Mouse (Mus musculus) embryonic facial prominence, embryonic 15.5 days (tissue): Measurements from ENCODE around the gene Exoc3l. TPM values are rescaled to one million over a fixed set of nuclear protein-coding genes. Genes with fewer than 3 reads are reported as not detected.

Experiments used
- ATAC-seq: fragments of 200-750 bp; cut with Nextera tagmentation; 2 replicates; pipeline ENCODE4 v1.8.0; 2017; ENCODE audit warnings: low read depth, moderate TSS enrichment; ENCODE audit not compliant: insufficient number of reproducible peaks, low FRiP score, low TSS enrichment
- H3K27ac ChIP-seq: fragments of 300-500 bp; sonication (generic); replicated peaks from 2 replicates; pipeline ENCODE4 v1.5.1; 2015; ENCODE audit warnings: mild to moderate bottlenecking, inconsistent platforms
- H3K27me3 ChIP-seq: fragments of 300-500 bp; sonication (generic); 2 replicates; pipeline ENCODE4 v1.6.1; 2015; ENCODE audit warnings: inconsistent platforms
- H3K36me3 ChIP-seq: fragments of 300-500 bp; sonication (generic); 2 replicates; pipeline ENCODE4 v1.6.1; 2015; ENCODE audit warnings: mild to moderate bottlenecking, inconsistent platforms
- H3K4me1 ChIP-seq: fragments of 300-500 bp; sonication (generic); 2 replicates; pipeline ENCODE4 v1.6.1; 2015; ENCODE audit warnings: inconsistent platforms
- H3K4me2 ChIP-seq: fragments of 300-500 bp; sonication (generic); replicated peaks from 2 replicates; pipeline ENCODE4 v1.6.1; 2015; ENCODE audit warnings: mild to moderate bottlenecking, inconsistent platforms
- H3K4me3 ChIP-seq: fragments of 300-500 bp; sonication (generic); replicated peaks from 2 replicates; pipeline ENCODE4 v1.5.1; 2015; ENCODE audit warnings: mild to moderate bottlenecking, inconsistent platforms
- H3K9ac ChIP-seq: fragments of 300-500 bp; sonication (generic); 2 replicates; pipeline ENCODE4 v1.6.1; 2015; ENCODE audit warnings: inconsistent platforms
- H3K9me3 ChIP-seq: fragments of 300-500 bp; sonication (generic); replicated peaks from 2 replicates; pipeline ENCODE4 v1.6.1; 2016; ENCODE audit warnings: inconsistent platforms
- WGBS: fragments of 180-500 bp; shearing (Covaris S2); methylation state at CpG from one replicate; pipeline ENCODE4 v1.1.7; 2015; 5-methylcytosine and 5-hydroxymethylcytosine counted together
- polyA plus RNA-seq: library from polyadenylated mRNA; unstranded; fragments of >200 nt; fragmentation: Nextera tagmentation; extraction: Ambion mirVana; gene quantifications from 2 replicates; pipeline ENCODE4 v1.2.1, GENCODE M21; 2015

Exoc3l gene
- polyA plus RNA-seq, 1 experiment from 2014 or later = 11.0 TPM

GRCm38 (mm10) chr8:105289805-105290460 lies 6.0 kb downstream of the Exoc3l start, which contains the start of gene 4931428F04Rik:
TSS of gene 4931428F04Rik (minus strand) at chr8:105289864.
- ATAC-seq = peak; percentile 22
- Histone ChIP-seq H3K4me3 (peak within 1 kb of the TSS; percentile 65), H3K27me3 (peaks cover 12% of the 10 kb centered on the region), H3K9ac (peak within 1 kb of the TSS; percentile 46), H3K9me3 (no peaks in the 10 kb centered on the region), H3K4me2 (peak within 1 kb of the TSS; percentile 90), H3K27ac (peak within 1 kb of the TSS; percentile 90), H3K36me3 (no peaks in the 10 kb centered on the region), H3K4me1 (peaks cover 25% of the 10 kb centered on the region)
- 1% methylated on average over 43 of the region's 43 CpGs for WGBS

GRCm38 (mm10) chr8:105288958-105289732 lies 6.8 kb downstream of the Exoc3l start:
- peak; percentile 88 for ATAC-seq
- peak overlapping the region; percentile 90 for H3K27ac ChIP-seq
- peak overlapping the region; percentile 65 for H3K4me3 ChIP-seq
- H3K9ac ChIP-seq = peak overlapping the region; percentile 46; the same call in 1 of the 2 replicates
- under 1% methylated on average over 53 of the region's 53 CpGs for WGBS
- peak overlapping the region; percentile 90 for H3K4me2 ChIP-seq
- no peaks in the 10 kb centered on the region for H3K36me3 ChIP-seq
- H3K4me1 ChIP-seq = peaks cover 25% of the 10 kb centered on the region
- H3K27me3 ChIP-seq = peaks cover 12% of the 10 kb centered on the region
- H3K9me3 ChIP-seq = no peaks in the 10 kb centered on the region

- H3K4me1 ChIP-seq = peaks cover 26% of the 10 kb centered on the region
- H3K9me3 ChIP-seq = no peaks in the 10 kb centered on the region
- ATAC-seq = no peak
- no peaks in the 10 kb centered on the region for H3K36me3 ChIP-seq
- H3K27me3 ChIP-seq = peaks cover 12% of the 10 kb centered on the region
- peak overlapping the region; percentile 90; the same call in 1 of the 2 replicates for H3K4me2 ChIP-seq
- H3K9ac ChIP-seq = no peak overlapping the region
- 88% methylated on average over 5 of the region's 5 CpGs for WGBS
- H3K4me3 ChIP-seq = peak overlapping the region; percentile 65
- no peak overlapping the region for H3K27ac ChIP-seq
Observed at GRCm38 (mm10) chr8:105288231-105288630, 7.7 kb downstream of the Exoc3l start.

- H3K27ac ChIP-seq = no peak overlapping the region
Observed at GRCm38 (mm10) chr8:105286907-105287306, 9.0 kb downstream of the Exoc3l start.

GRCm38 (mm10) chr8:105285514-105285913 lies 10.4 kb downstream of the Exoc3l start:
- H3K4me1 ChIP-seq = peaks cover 25% of the 10 kb centered on the region
- 42% methylated on average over 12 of the region's 12 CpGs for WGBS
- H3K9me3 ChIP-seq = no peaks in the 10 kb centered on the region
- ATAC-seq = no peak
- no peak overlapping the region for H3K4me2 ChIP-seq
- H3K27me3 ChIP-seq = peaks cover 9% of the 10 kb centered on the region
- peaks cover 20% of the 10 kb centered on the region; the same call in 1 of the 2 replicates for H3K36me3 ChIP-seq
- no peak overlapping the region for H3K4me3 ChIP-seq
- no peak overlapping the region for H3K9ac ChIP-seq
- no peak overlapping the region for H3K27ac ChIP-seq

More at GRCm38 (mm10) chr8:105286907-105287306, 9.0 kb downstream of the Exoc3l start:
- H3K4me1 ChIP-seq = peaks cover 29% of the 10 kb centered on the region
- H3K4me2 ChIP-seq = no peak overlapping the region
- 82% methylated on average over 4 of the region's 4 CpGs for WGBS
- H3K36me3 ChIP-seq = 0 out of 2 replicates have a peak, but pooled peaks cover 12% of the 10 kb centered on the region
- no peak overlapping the region for H3K4me3 ChIP-seq
- ATAC-seq = no peak
- H3K9ac ChIP-seq = no peak overlapping the region
- no peaks in the 10 kb centered on the region for H3K9me3 ChIP-seq
- peaks cover 12% of the 10 kb centered on the region for H3K27me3 ChIP-seq

- no peaks in the 10 kb centered on the region for H3K9me3 ChIP-seq
- H3K4me3 ChIP-seq = no peak overlapping the region
- no peak overlapping the region for H3K9ac ChIP-seq
- 25% methylated on average over 23 of the region's 23 CpGs for WGBS
- H3K27ac ChIP-seq = no peak overlapping the region
- ATAC-seq = peak; percentile 52; the same call in 1 of the 2 replicates
- peaks cover 16% of the 10 kb centered on the region for H3K27me3 ChIP-seq
- H3K4me1 ChIP-seq = peaks cover 16% of the 10 kb centered on the region
- H3K36me3 ChIP-seq = peaks cover 20% of the 10 kb centered on the region; the same call in 1 of the 2 replicates
- 0 out of 2 replicates have a peak overlapping the region, but pooled peaks have one; percentile 6 for H3K4me2 ChIP-seq
Observed at GRCm38 (mm10) chr8:105283074-105283473, 12.8 kb downstream of the Exoc3l start.

- no peak overlapping the region for H3K4me3 ChIP-seq
- peaks cover 24% of the 10 kb centered on the region for H3K27me3 ChIP-seq
- no peak overlapping the region for H3K4me2 ChIP-seq
- no peak overlapping the region for H3K27ac ChIP-seq
- H3K9ac ChIP-seq = no peak overlapping the region
- WGBS = 85% methylated on average over 4 of the region's 4 CpGs
- H3K9me3 ChIP-seq = no peaks in the 10 kb centered on the region
- ATAC-seq = no peak
- H3K4me1 ChIP-seq = peaks cover 15% of the 10 kb centered on the region
- H3K36me3 ChIP-seq = peaks cover 20% of the 10 kb centered on the region; the same call in 1 of the 2 replicates
Observed at GRCm38 (mm10) chr8:105282239-105282638, 13.7 kb downstream of the Exoc3l start.

GRCm38 (mm10) chr8:105281821-105282220 lies 14.1 kb downstream of the Exoc3l start:
- 85% methylated on average over 12 of the region's 12 CpGs for WGBS
- Histone ChIP-seq H3K27ac (no peak overlapping the region), H3K4me1 (peaks cover 16% of the 10 kb centered on the region), H3K36me3 (peaks cover 20% of the 10 kb centered on the region; the same call in 1 of the 2 replicates), H3K9ac (no peak overlapping the region), H3K4me3 (no peak overlapping the region), H3K4me2 (no peak overlapping the region), H3K9me3 (no peaks in the 10 kb centered on the region), H3K27me3 (peaks cover 29% of the 10 kb centered on the region)
- ATAC-seq = no peak

GRCm38 (mm10) chr8:105280567-105280966 lies 15.3 kb downstream of the Exoc3l start:
- Histone ChIP-seq H3K4me2 (no peak overlapping the region), H3K4me3 (no peak overlapping the region), H3K27me3 (peaks cover 39% of the 10 kb centered on the region), H3K36me3 (peaks cover 20% of the 10 kb centered on the region; the same call in 1 of the 2 replicates), H3K9me3 (no peaks in the 10 kb centered on the region), H3K9ac (no peak overlapping the region), H3K4me1 (peaks cover 29% of the 10 kb centered on the region), H3K27ac (no peak overlapping the region)
- WGBS = 49% methylated on average over 3 of the region's 3 CpGs
- ATAC-seq = no peak

- peak overlapping the region; percentile 28 for H3K4me3 ChIP-seq
- 0 out of 2 replicates have a peak, but pooled peaks have one; percentile 52 for ATAC-seq
- peak overlapping the region; percentile 58 for H3K4me2 ChIP-seq
- no peak overlapping the region for H3K9ac ChIP-seq
- no peak overlapping the region for H3K27ac ChIP-seq
- H3K36me3 ChIP-seq = peaks cover 20% of the 10 kb centered on the region; the same call in 1 of the 2 replicates
- H3K4me1 ChIP-seq = peaks cover 32% of the 10 kb centered on the region
- WGBS = 4% methylated on average over 28 of the region's 28 CpGs
- H3K27me3 ChIP-seq = peaks cover 55% of the 10 kb centered on the region
- no peaks in the 10 kb centered on the region for H3K9me3 ChIP-seq
Observed at GRCm38 (mm10) chr8:105278911-105279334, 17.0 kb downstream of the Exoc3l start.
